Comparison of ENCODE assay signal across 8 mouse cellular contexts in genomic region chr14:57797551-57797950, GRCm38 (mm10). TPM values are rescaled to one million over a fixed set of nuclear protein-coding genes. Genes with fewer than 3 reads are reported as not detected.
DNase-seq lines count a peak whose midpoint lies in the region; ATAC-seq lines count a peak whose summit lies in the region.

No protein-coding gene starts in this region.

- peak overlapping the region; percentile 60 for H3K4me2 ChIP-seq in forebrain, embryonic 15.5 days (replicated peaks)
- peak overlapping the region; percentile 65 for H3K4me2 ChIP-seq in limb, embryonic 13.5 days (replicated peaks)
- peak overlapping the region; percentile 66 for H3K4me2 ChIP-seq in midbrain, embryonic 14.5 days (ENCODE audit: low read length)

- peaks cover 11% of the 10 kb centered on the region for H3K36me3 ChIP-seq in forebrain, embryonic 15.5 days
- peaks cover 19% of the 10 kb centered on the region for H3K36me3 ChIP-seq in limb, embryonic 13.5 days
- peaks cover 9% of the 10 kb centered on the region for H3K36me3 ChIP-seq in midbrain, embryonic 14.5 days (ENCODE audit: control insufficient read depth, insufficient read depth, low read length)

- DNase-seq in kidney, adult 18-20 months: peak; percentile 24
- no peak for DNase-seq in kidney, postnatal 25 days
- peak; percentile 31 for DNase-seq in NIH3T3 (ENCODE audit: low read depth)
- no peak for DNase-seq in midbrain, embryonic 14.5 days
- no peak for DNase-seq in embryo, embryonic 9.5 days (ENCODE audit: extremely low spot score)
- no peak for DNase-seq in testis, postnatal 14 days (ENCODE audit: low spot score)

- ATAC-seq in forebrain, embryonic 15.5 days (replicated peaks): peak; percentile 74
- peak; percentile 75 for ATAC-seq in limb, embryonic 13.5 days (ENCODE audit: low FRiP score, low read depth)
- peak; percentile 71 for ATAC-seq in midbrain, embryonic 14.5 days (ENCODE audit: low FRiP score, low TSS enrichment)

- H3K4me3 ChIP-seq in forebrain, embryonic 15.5 days: peak overlapping the region; percentile 76
- H3K4me3 ChIP-seq in limb, embryonic 13.5 days: peak overlapping the region; percentile 86
- H3K4me3 ChIP-seq in midbrain, embryonic 14.5 days (replicated peaks; ENCODE audit: low read depth, low read length): peak overlapping the region; percentile 83

- no peaks in the 10 kb centered on the region for H3K9me3 ChIP-seq in forebrain, embryonic 15.5 days
- H3K9me3 ChIP-seq in limb, embryonic 13.5 days: no peaks in the 10 kb centered on the region
- no peaks in the 10 kb centered on the region for H3K9me3 ChIP-seq in midbrain, embryonic 14.5 days (ENCODE audit: control insufficient read depth, low read length)

- 10% methylated on average over 7 of the region's 7 CpGs for WGBS in forebrain, embryonic 15.5 days
- 10% methylated on average over 7 of the region's 7 CpGs for WGBS in limb, embryonic 13.5 days
- 12% methylated on average over 7 of the region's 7 CpGs for WGBS in midbrain, embryonic 14.5 days

- peaks cover 22% of the 10 kb centered on the region for H3K4me1 ChIP-seq in forebrain, embryonic 15.5 days
- peaks cover 14% of the 10 kb centered on the region for H3K4me1 ChIP-seq in limb, embryonic 13.5 days
- H3K4me1 ChIP-seq in midbrain, embryonic 14.5 days (ENCODE audit: control insufficient read depth, insufficient read depth, low read length): peaks cover 13% of the 10 kb centered on the region

- H3K27ac ChIP-seq in forebrain, embryonic 15.5 days (replicated peaks): peak overlapping the region; percentile 75
- no peak overlapping the region for H3K27ac ChIP-seq in limb, embryonic 13.5 days
- peak overlapping the region; percentile 78 for H3K27ac ChIP-seq in midbrain, embryonic 14.5 days (replicated peaks; ENCODE audit: low read depth, low read length)

- peak overlapping the region; percentile 55 for H3K9ac ChIP-seq in forebrain, embryonic 15.5 days (replicated peaks)
- H3K9ac ChIP-seq in limb, embryonic 13.5 days: peak overlapping the region; percentile 53
- H3K9ac ChIP-seq in midbrain, embryonic 14.5 days (replicated peaks; ENCODE audit: low read length): peak overlapping the region; percentile 47; the same call in 1 of the 2 replicates

- no peaks in the 10 kb centered on the region for H3K27me3 ChIP-seq in forebrain, embryonic 15.5 days
- no peaks in the 10 kb centered on the region for H3K27me3 ChIP-seq in limb, embryonic 13.5 days
- no peaks in the 10 kb centered on the region for H3K27me3 ChIP-seq in midbrain, embryonic 14.5 days (ENCODE audit: control insufficient read depth, insufficient read depth, low read length)

RNA-seq across cellular contexts. Expression of gene Sap18, which starts 0.4 kb away (rescaled TPM):
- 22.8 and 24.5 TPM in 2 replicates for polyA plus RNA-seq in forebrain, embryonic 15.5 days (2015; fragmentation: Nextera tagmentation; extraction: Ambion mirVana)
- polyA plus RNA-seq in limb, embryonic 13.5 days (2015; fragmentation: Nextera tagmentation; extraction: Ambion mirVana): 25.9 and 30.2 TPM in 2 replicates
- polyA plus RNA-seq in midbrain, embryonic 14.5 days (2014; fragmentation: Nextera tagmentation; extraction: Ambion mirVana): 35.6 and 47.9 TPM in 2 replicates

RNA-seq across cellular contexts. Expression of gene Ska3, which starts 28.4 kb away (rescaled TPM):
- 19.3 and 19.8 TPM in 2 replicates for polyA plus RNA-seq in forebrain, embryonic 15.5 days (2015; fragmentation: Nextera tagmentation; extraction: Ambion mirVana)
- 36.7 and 42.4 TPM in 2 replicates for polyA plus RNA-seq in limb, embryonic 13.5 days (2015; fragmentation: Nextera tagmentation; extraction: Ambion mirVana)
- 4.8 and 8.6 TPM in 2 replicates for polyA plus RNA-seq in midbrain, embryonic 14.5 days (2014; fragmentation: Nextera tagmentation; extraction: Ambion mirVana)

RNA-seq across cellular contexts. Expression of gene Mrpl57, which starts 28.5 kb away (rescaled TPM):
- 130 TPM in 2 replicates for polyA plus RNA-seq in forebrain, embryonic 15.5 days (2015; fragmentation: Nextera tagmentation; extraction: Ambion mirVana)
- polyA plus RNA-seq in limb, embryonic 13.5 days (2015; fragmentation: Nextera tagmentation; extraction: Ambion mirVana): 128 and 146 TPM in 2 replicates
- 143 and 156 TPM in 2 replicates for polyA plus RNA-seq in midbrain, embryonic 14.5 days (2014; fragmentation: Nextera tagmentation; extraction: Ambion mirVana)

RNA-seq across cellular contexts. Expression of gene Lats2, which starts 39.4 kb away (rescaled TPM):
- polyA plus RNA-seq in forebrain, embryonic 15.5 days (2015; fragmentation: Nextera tagmentation; extraction: Ambion mirVana): 8.0 TPM in 2 replicates
- polyA plus RNA-seq in limb, embryonic 13.5 days (2015; fragmentation: Nextera tagmentation; extraction: Ambion mirVana): 27.6 and 29.4 TPM in 2 replicates
- polyA plus RNA-seq in midbrain, embryonic 14.5 days (2014; fragmentation: Nextera tagmentation; extraction: Ambion mirVana): 5.4 and 7.1 TPM in 2 replicates

RNA-seq across cellular contexts. Expression of gene Gm49361, which starts 51.6 kb away (rescaled TPM):
- polyA plus RNA-seq in forebrain, embryonic 15.5 days (2015; fragmentation: Nextera tagmentation; extraction: Ambion mirVana): not detected in 2 replicates
- polyA plus RNA-seq in limb, embryonic 13.5 days (2015; fragmentation: Nextera tagmentation; extraction: Ambion mirVana): not detected in 2 replicates
- not detected in 2 replicates for polyA plus RNA-seq in midbrain, embryonic 14.5 days (2014; fragmentation: Nextera tagmentation; extraction: Ambion mirVana)

Comparison
In these comparisons a context has a peak if more than half of its experiments do, and no peak if none do; other contexts are left out.
1. DNase-seq: peak in kidney, adult 18-20 months (single experiment) and NIH3T3 (single experiment); none in kidney, postnatal 25 days (0 of 2), midbrain, embryonic 14.5 days (single experiment), embryo, embryonic 9.5 days (single experiment) and testis, postnatal 14 days (single experiment).
2. Peak in every context shown above with its lines, with median percentiles within 50 percentile points of each other: ATAC-seq, H3K4me2 ChIP-seq, H3K4me3 ChIP-seq and H3K9ac ChIP-seq.